Mouse (Mus musculus): ENCODE measurements around the gene Pdzk1. TPM values are rescaled to one million over a fixed set of nuclear protein-coding genes. Genes with fewer than 3 reads are reported as not detected.

Gene Pdzk1
- polyA plus RNA-seq, 1 experiment from 2014 or later, result not detected

DNA sequence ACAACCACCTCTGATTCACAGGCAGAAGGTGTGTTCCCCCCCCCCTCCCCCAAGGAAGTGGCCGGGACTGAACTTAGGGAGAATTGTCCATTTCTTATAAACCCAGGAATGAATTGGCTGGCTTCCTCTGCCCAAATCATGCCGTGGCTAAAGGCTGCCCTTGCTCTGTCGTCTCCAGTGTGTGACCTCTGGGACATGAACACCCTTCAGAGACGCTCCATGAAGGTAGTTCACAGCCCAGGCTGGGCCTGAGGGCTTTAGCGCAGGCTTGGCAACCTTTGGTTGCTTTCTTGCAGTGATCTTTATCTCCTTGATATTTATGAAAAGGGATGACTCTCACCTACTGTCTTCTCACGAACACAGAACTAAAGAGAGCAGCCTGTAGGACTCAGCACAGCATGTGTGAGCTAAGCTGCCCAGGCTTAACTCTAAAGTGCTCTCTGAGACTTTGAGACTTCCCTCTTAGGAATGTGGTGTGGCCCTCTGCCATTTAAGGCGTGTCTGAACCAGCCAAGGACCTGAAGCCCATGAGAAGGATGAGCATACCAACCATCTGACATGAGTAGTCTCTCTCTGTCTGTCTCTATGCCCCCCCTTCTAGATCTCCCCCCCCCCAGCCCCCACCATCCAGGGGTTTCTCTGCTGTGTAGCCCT is 15.4 kb upstream of the Pdzk1 start:
- Histone ChIP-seq H3K27ac (no peak overlapping the region), H3K27me3 (peaks cover 5% of the 10 kb centered on the region; the same call in 1 of the 2 replicates), H3K4me2 (peak overlapping the region; percentile 55), H3K9ac (0 out of 2 replicates have a peak overlapping the region, but pooled peaks have one; percentile 17), H3K9me3 (replicated peaks) (no peaks in the 10 kb centered on the region), H3K36me3 (no peaks in the 10 kb centered on the region), H3K4me3 (peak overlapping the region; percentile 26), H3K4me1 (replicated peaks) (peaks cover 15% of the 10 kb centered on the region)
- 33% methylated on average over 7 of the region's 7 CpGs for WGBS
- ATAC-seq (replicated peaks; ENCODE audit: insufficient number of reproducible peaks, insufficient read depth, low FRiP score, low read depth), result peak; percentile 25

DNA sequence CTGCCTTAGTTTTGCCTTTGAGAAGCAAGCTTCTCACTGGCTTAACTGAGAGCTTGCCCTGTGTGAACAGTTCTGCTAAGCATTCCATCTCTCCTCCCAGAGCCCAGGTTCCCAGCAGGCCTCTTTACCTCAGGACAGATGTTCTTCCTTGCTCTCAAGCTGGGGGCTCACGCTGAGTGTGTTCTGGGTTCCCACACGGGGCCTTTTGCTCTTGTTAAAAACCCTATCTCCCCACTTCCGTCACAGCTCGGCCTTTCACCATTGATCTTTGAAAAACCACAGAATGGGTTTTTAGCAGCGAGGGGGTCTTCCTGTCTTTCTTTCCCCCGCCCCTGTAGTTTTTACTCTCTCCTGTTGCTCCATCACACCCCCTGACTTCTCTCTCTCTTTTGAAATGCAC is 14.7 kb upstream of the Pdzk1 start:
- 57% methylated on average over 6 of the region's 6 CpGs for WGBS
- Histone ChIP-seq H3K4me3 (no peak overlapping the region), H3K27ac (no peak overlapping the region), H3K9me3 (replicated peaks) (no peaks in the 10 kb centered on the region), H3K36me3 (no peaks in the 10 kb centered on the region), H3K4me2 (peak overlapping the region; percentile 55; the same call in 1 of the 2 replicates), H3K27me3 (peaks cover 5% of the 10 kb centered on the region; the same call in 1 of the 2 replicates), H3K9ac (no peak overlapping the region), H3K4me1 (replicated peaks) (peaks cover 13% of the 10 kb centered on the region)
- no peak for ATAC-seq (replicated peaks; ENCODE audit: insufficient number of reproducible peaks, insufficient read depth, low FRiP score, low read depth)

DNA sequence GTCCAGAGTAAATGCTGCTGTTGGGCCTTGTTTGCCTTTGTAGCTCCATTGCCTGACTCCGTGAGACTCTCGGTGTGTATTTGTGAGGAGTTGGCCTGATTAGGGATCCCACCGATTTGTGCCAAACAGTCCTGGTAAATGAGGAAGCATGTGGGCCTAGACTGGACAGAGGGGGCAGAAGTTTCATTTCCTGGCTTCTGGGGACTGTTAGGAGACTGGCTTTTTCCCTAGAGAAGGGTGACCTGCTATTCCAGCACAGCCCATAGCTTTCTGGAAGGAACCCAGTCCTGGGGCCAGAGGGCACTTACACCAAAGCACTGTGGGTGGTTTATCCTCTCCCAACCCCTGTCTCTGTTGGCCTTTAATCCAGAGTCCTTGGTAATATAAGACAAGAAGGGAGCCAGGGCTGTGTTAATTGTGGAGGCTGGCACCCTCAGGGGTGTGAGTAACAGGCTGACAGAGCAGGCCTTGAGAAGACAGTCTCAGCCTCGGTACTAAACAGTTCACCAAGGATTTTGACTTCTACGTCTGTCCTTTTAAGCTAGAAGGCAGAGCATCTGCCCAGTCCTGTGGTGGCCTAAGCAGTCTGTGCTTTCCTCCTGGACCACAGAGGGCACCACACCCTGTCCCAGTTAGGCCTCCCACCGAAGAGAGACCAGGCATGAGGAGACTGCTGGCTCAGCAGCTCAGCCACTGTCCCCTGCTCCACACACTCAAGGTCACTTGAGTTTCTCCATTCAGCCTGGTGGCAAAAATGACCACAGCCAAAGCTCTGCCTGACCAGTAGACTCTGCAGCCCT is 8.8 kb upstream of the Pdzk1 start:
- H3K4me2 ChIP-seq, result no peak overlapping the region
- no peaks in the 10 kb centered on the region for H3K36me3 ChIP-seq
- no peak overlapping the region for H3K27ac ChIP-seq
- H3K9me3 ChIP-seq (replicated peaks), result no peaks in the 10 kb centered on the region
- ATAC-seq (replicated peaks; ENCODE audit: insufficient number of reproducible peaks, insufficient read depth, low FRiP score, low read depth), result no peak
- H3K4me1 ChIP-seq (replicated peaks), result no peaks in the 10 kb centered on the region
- H3K9ac ChIP-seq, result no peak overlapping the region
- H3K4me3 ChIP-seq, result no peak overlapping the region
- 68% methylated on average over 6 of the region's 6 CpGs for WGBS
- no peaks in the 10 kb centered on the region for H3K27me3 ChIP-seq

DNA sequence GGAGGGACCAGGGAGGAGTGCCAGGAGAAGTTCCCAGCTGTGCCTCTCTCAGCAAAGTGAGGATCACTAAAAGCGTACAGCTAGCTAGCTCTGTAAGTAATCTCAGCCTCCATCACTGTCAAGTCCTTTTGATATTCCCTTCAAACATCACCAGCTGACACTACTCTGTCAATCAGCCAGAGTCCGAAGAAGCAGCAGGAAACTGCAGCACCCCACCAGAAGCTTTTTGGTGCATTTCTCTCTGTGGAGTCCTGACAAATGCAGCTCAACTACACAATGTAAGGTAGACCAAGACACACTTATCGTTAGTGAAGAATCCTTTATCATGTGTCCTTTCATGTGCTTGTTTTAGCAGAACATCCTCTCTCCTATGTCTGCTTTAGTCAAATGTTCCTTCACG is 7.5 kb upstream of the Pdzk1 start:
- no peaks in the 10 kb centered on the region for H3K36me3 ChIP-seq
- no peak for ATAC-seq (replicated peaks; ENCODE audit: insufficient number of reproducible peaks, insufficient read depth, low FRiP score, low read depth)
- no peak overlapping the region for H3K4me3 ChIP-seq
- no peaks in the 10 kb centered on the region for H3K27me3 ChIP-seq
- no peak overlapping the region for H3K9ac ChIP-seq
- 79% methylated on average over 4 of the region's 4 CpGs for WGBS
- no peak overlapping the region for H3K4me2 ChIP-seq
- H3K9me3 ChIP-seq (replicated peaks), result no peaks in the 10 kb centered on the region
- H3K27ac ChIP-seq, result no peak overlapping the region
- H3K4me1 ChIP-seq (replicated peaks), result no peaks in the 10 kb centered on the region

DNA sequence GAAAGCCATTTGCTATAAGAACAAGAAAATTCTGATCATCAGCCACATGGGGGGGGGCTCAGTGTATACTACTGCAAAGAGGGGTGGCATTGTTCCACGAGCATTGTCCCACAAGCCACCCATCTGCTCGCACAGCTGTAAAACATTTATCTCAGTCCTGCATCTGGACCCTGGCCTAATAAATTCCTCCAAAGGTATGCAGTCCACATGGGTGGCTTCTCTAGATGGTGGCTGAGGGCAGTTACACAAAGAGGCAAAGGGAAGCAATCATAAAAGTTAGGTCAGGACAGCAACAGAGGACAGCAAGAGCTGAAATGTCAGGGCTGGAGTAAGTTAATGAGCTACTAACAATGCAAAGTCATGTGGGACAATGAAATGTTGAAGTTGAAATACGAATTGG is 5.4 kb upstream of the Pdzk1 start:
- no peak for ATAC-seq (replicated peaks; ENCODE audit: insufficient number of reproducible peaks, insufficient read depth, low FRiP score, low read depth)
- H3K4me1 ChIP-seq (replicated peaks), result no peaks in the 10 kb centered on the region
- no peaks in the 10 kb centered on the region for H3K27me3 ChIP-seq
- no peak overlapping the region for H3K4me3 ChIP-seq
- H3K9ac ChIP-seq, result no peak overlapping the region
- no peaks in the 10 kb centered on the region for H3K9me3 ChIP-seq (replicated peaks)
- WGBS, result 68% methylated on average over 3 of the region's 3 CpGs
- no peaks in the 10 kb centered on the region for H3K36me3 ChIP-seq
- no peak overlapping the region for H3K4me2 ChIP-seq
- no peak overlapping the region for H3K27ac ChIP-seq

DNA sequence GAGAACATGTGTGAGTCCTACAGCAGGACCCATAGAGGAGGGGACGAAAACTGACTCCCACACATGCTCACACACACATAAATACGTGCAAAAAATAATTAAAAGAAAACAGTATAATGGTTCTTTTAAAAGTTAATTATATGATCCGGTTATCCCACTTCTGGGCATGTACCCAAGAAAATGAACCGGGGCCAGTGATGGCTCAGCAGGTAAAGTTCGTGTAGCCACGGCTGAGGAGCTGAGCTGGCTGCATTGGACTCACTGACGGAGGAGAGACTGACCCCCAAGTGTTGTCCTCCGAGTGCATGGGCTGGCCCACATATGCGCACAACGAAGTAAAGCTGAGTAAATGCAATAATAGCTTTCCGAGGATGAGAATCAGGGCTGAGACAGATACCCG is 4.5 kb upstream of the Pdzk1 start:
- no peak overlapping the region for H3K4me2 ChIP-seq
- WGBS, result 83% methylated on average over 12 of the region's 12 CpGs
- ATAC-seq (replicated peaks; ENCODE audit: insufficient number of reproducible peaks, insufficient read depth, low FRiP score, low read depth), result no peak

DNA sequence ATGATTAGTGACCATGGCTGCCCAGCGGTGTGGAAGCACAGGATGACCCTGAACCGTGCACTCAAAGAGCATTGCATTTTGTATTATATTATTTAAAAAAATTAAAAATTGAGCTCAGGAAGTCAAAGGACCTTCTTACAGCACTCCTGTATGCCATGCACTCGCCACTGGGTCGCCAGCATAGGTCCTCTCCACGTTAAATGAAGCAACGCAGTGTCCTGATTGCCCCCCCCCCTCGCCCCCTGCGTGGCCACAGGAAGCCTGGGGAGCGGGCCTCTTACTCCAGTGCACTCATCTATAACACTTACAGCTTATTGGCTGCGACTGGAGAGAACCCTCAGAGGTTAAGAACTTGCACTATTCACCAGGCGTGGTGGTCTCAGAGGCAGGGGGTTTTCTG is 3.8 kb upstream of the Pdzk1 start:
- Histone ChIP-seq H3K4me3 (no peak overlapping the region), H3K4me2 (no peak overlapping the region), H3K4me1 (replicated peaks) (no peaks in the 10 kb centered on the region), H3K27ac (no peak overlapping the region), H3K9me3 (replicated peaks) (no peaks in the 10 kb centered on the region), H3K9ac (no peak overlapping the region), H3K36me3 (no peaks in the 10 kb centered on the region), H3K27me3 (peaks cover 3% of the 10 kb centered on the region; the same call in 1 of the 2 replicates)
- WGBS, result 49% methylated on average over 11 of the region's 11 CpGs
- no peak for ATAC-seq (replicated peaks; ENCODE audit: insufficient number of reproducible peaks, insufficient read depth, low FRiP score, low read depth)

More for the DNA sequence above, 4.5 kb upstream of the Pdzk1 start:
- no peaks in the 10 kb centered on the region for H3K9me3 ChIP-seq (replicated peaks)
- H3K4me3 ChIP-seq, result no peak overlapping the region
- no peak overlapping the region for H3K27ac ChIP-seq
- no peak overlapping the region for H3K9ac ChIP-seq
- peaks cover 2% of the 10 kb centered on the region; the same call in 1 of the 2 replicates for H3K27me3 ChIP-seq
- no peaks in the 10 kb centered on the region for H3K4me1 ChIP-seq (replicated peaks)
- no peaks in the 10 kb centered on the region for H3K36me3 ChIP-seq

DNA sequence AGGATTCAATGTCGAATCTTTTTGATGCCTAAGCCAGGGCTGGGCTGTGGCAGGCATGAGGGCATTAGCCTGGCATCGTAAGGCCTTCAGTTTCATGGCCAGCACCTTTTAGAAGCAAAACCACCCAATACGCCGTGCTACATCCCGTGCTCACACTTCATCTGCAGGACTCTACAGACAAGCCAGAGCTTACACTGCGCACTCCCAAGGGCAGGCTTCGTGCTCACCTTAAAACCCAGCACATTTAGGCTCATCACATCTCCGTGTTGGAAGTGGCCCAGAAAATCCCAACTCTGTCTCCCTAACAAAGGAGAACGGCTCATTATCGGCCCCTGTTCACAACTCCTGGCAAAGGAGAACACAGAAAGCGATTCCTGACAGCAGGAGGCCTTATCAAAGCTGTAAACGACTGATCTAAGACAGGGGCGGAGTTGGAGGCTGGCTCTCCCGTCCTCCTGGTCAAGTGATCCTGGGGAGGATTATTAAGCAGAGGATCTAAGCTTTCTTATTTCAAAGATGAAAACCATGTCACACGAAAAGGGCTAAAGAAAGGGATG is 698 bp upstream of the Pdzk1 start:
- 33% methylated on average over 15 of the region's 15 CpGs for WGBS
- Histone ChIP-seq H3K4me3 (no peak overlapping the region), H3K36me3 (no peaks in the 10 kb centered on the region), H3K9ac (no peak overlapping the region), H3K4me2 (no peak overlapping the region), H3K27ac (no peak overlapping the region), H3K4me1 (replicated peaks) (no peaks in the 10 kb centered on the region), H3K9me3 (replicated peaks) (no peaks in the 10 kb centered on the region), H3K27me3 (peaks cover 3% of the 10 kb centered on the region; the same call in 1 of the 2 replicates)
- ATAC-seq (replicated peaks; ENCODE audit: insufficient number of reproducible peaks, insufficient read depth, low FRiP score, low read depth), result no peak

DNA sequence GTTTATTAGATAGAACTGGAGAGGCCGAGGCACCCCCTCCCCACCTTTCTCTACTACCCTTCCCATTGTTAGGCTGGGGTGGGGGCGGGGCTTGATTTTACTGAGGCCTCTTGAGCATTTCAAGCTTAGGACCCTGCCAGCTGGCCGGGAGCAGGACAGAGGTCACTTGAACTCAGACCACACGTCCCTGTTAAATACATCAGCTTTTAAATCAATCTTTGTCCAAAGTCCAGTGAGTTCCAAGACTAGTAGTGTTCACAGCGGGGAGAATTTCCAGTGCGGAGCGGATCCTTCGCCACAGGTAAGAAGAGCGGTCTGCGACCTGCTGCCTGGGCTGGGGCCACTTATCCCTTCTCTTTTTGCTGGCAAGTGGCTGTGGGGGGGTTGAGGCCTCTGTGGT is 772 bp downstream of the Pdzk1 start:
- Histone ChIP-seq H3K4me1 (replicated peaks) (no peaks in the 10 kb centered on the region), H3K9ac (no peak overlapping the region), H3K4me3 (no peak overlapping the region), H3K27me3 (peaks cover 3% of the 10 kb centered on the region; the same call in 1 of the 2 replicates), H3K9me3 (replicated peaks) (no peaks in the 10 kb centered on the region), H3K4me2 (no peak overlapping the region), H3K27ac (no peak overlapping the region), H3K36me3 (no peaks in the 10 kb centered on the region)
- WGBS, result 84% methylated on average over 10 of the region's 10 CpGs
- no peak for ATAC-seq (replicated peaks; ENCODE audit: insufficient number of reproducible peaks, insufficient read depth, low FRiP score, low read depth)

DNA sequence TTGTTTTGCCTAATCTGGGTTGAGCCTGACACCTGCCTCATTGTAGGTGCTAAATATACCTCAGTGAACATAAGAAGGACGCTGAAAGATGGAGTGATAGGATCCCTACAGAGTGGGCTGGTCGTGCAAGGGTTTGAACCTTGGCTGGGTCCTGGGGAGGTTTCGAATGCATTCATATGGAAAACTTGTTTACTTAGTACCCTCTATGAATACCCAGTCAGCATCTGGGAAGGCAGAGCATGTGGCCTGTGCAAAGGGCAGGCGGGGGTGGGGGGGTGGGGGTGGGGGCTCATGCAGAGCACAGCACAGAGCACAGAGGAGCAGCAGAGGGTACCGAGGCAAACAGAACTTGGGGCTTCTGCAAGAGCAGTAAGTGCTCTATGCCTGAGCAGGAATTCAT is 3.8 kb downstream of the Pdzk1 start:
- Histone ChIP-seq H3K9me3 (replicated peaks) (no peaks in the 10 kb centered on the region), H3K27me3 (peaks cover 3% of the 10 kb centered on the region; the same call in 1 of the 2 replicates), H3K4me1 (replicated peaks) (no peaks in the 10 kb centered on the region), H3K4me2 (no peak overlapping the region), H3K27ac (no peak overlapping the region), H3K4me3 (no peak overlapping the region), H3K36me3 (no peaks in the 10 kb centered on the region), H3K9ac (no peak overlapping the region)
- 48% methylated on average over 5 of the region's 5 CpGs for WGBS
- no peak; the same call in 1 of the 2 replicates for ATAC-seq (replicated peaks; ENCODE audit: insufficient number of reproducible peaks, insufficient read depth, low FRiP score, low read depth)

DNA sequence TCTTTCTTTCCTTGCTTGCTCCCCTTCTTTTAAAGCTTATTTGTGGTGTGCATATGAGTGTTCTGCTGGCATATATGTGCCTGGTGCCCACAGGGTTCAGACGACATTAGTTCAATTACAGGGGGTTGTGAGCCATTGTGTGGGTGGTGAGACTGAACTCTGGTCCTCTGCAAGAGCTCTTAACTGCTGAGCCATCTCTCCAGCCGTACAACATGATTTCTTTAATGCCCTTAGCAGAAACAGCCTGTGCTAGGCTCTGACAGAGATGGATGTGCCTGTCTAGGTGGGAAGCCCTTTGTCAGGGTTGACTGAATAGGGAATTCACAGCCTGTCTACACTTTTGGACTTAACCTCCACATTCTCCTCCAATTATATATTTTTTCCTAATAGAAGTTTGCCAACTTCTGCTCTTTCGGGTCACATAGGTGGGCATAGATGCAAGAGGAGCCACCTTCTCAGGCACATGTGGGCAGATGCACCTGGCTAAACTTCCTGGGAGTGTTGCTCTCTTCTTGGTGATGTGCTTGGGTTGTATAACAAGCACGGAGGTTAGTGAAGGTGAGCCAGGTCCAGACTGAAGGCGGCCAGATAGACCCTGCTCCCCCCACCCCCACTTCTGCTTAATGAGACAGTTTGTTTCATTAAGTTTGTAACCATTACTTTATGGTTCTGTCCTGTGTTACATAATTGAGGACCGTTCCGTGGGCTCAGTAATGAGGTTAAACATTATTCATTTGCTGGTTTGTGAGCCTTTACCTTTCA is 5.7 kb downstream of the Pdzk1 start:
- Histone ChIP-seq H3K4me1 (replicated peaks) (no peaks in the 10 kb centered on the region), H3K27ac (no peak overlapping the region), H3K4me3 (no peak overlapping the region), H3K9me3 (replicated peaks) (no peaks in the 10 kb centered on the region), H3K27me3 (no peaks in the 10 kb centered on the region), H3K9ac (no peak overlapping the region), H3K4me2 (no peak overlapping the region), H3K36me3 (no peaks in the 10 kb centered on the region)
- no peak for ATAC-seq (replicated peaks; ENCODE audit: insufficient number of reproducible peaks, insufficient read depth, low FRiP score, low read depth)
- 73% methylated on average over 7 of the region's 7 CpGs for WGBS

All from heart, embryonic 15.5 days (tissue).